Mouse (Mus musculus): Measurements from ENCODE around the gene Mtx3. TPM values are rescaled to one million over a fixed set of nuclear protein-coding genes. Genes with fewer than 3 reads are reported as not detected.

The Mtx3 gene
- total and polyA plus RNA-seq, 3 experiments: 7.6 to 10.0 TPM; not detected in 1

- TF ChIP-seq JUND (IDR thresholded peaks at IDR 0.05; ENCODE audit: low read depth, low read length): no peak
- no peak for TF ChIP-seq GATA1 (IDR thresholded peaks at IDR 0.05; ENCODE audit: low read depth, low read length)
- no peak for TF ChIP-seq MAZ (IDR thresholded peaks at IDR 0.05; ENCODE audit: low read depth, low read length)
- no peak for TF ChIP-seq E2F4 (IDR thresholded peaks at IDR 0.05; ENCODE audit: borderline replicate concordance, low read depth, low read length)
- TF ChIP-seq RCOR1 (IDR thresholded peaks at IDR 0.05; ENCODE audit: low read depth, low read length): no peak
- TF ChIP-seq HCFC1 (IDR thresholded peaks at IDR 0.05; ENCODE audit: low read depth, low read length): no peak
- no peak for TF ChIP-seq MYB (IDR thresholded peaks at IDR 0.05; ENCODE audit: low read depth, low read length)
- no peak for TF ChIP-seq CHD1 (IDR thresholded peaks at IDR 0.05; ENCODE audit: low read depth, low read length)
- no peak for TF ChIP-seq ZMIZ1 (IDR thresholded peaks at IDR 0.05; ENCODE audit: low read depth, low read length)
- TF ChIP-seq POLR2AphosphoS5 (IDR thresholded peaks at IDR 0.05; ENCODE audit: borderline replicate concordance, low read depth, low read length): no peak
- TF ChIP-seq SIN3A (IDR thresholded peaks at IDR 0.05; ENCODE audit: low read length): no peak
- TF ChIP-seq ZNF384 (IDR thresholded peaks at IDR 0.05; ENCODE audit: low read depth, low read length): no peak
- no peak for TF ChIP-seq TCF12 (IDR thresholded peaks at IDR 0.05; ENCODE audit: low read depth, low read length)
- TF ChIP-seq USF2 (IDR thresholded peaks at IDR 0.05; ENCODE audit: borderline replicate concordance in 1 of 2, insufficient read depth in 1 of 2, low read depth in 1 of 2, low read length in 2 of 2): no peak
- TF ChIP-seq ETS1 (IDR thresholded peaks at IDR 0.05; ENCODE audit: low read depth, low read length): no peak
- no peak for TF ChIP-seq POLR2AphosphoS2 (IDR thresholded peaks at IDR 0.05; ENCODE audit: low read length)
- Histone ChIP-seq H3K4me3 (ENCODE audit: control insufficient read depth in 1 of 2, insufficient read depth in 1 of 2, low read depth in 2 of 2, low read length in 2 of 2) (no peak overlapping the region), H3K27ac (ENCODE audit: control insufficient read depth, low read depth, low read length) (no peak overlapping the region), H3K9ac (ENCODE audit: control insufficient read depth, low read depth, low read length, poor library complexity, severe bottlenecking) (no peak overlapping the region), H3K27me3 (ENCODE audit: control insufficient read depth in 1 of 2, insufficient read depth in 2 of 2, low read length in 2 of 2) (peaks cover 0 to 2% of the 10 kb centered on the region in 2 experiments; a peak in 2 of 4 replicates), H3K4me1 (ENCODE audit: control insufficient read depth in 1 of 2, insufficient read depth in 2 of 2, low read length in 2 of 2) (no peaks in the 10 kb centered on the region), H3K79me2 (ENCODE audit: control insufficient read depth, insufficient read depth, low read length, poor library complexity) (no peaks in the 10 kb centered on the region), H3K36me3 (ENCODE audit: control insufficient read depth in 1 of 2, insufficient read depth in 2 of 2, low read length in 2 of 2) (no peaks in the 10 kb centered on the region), H3K9me3 (replicated peaks; ENCODE audit: insufficient read depth, low read length) (no peaks in the 10 kb centered on the region)
- DNase-seq (ENCODE audit: low read depth, low spot score): no peak
These were observed 28.2 kb upstream of the Mtx3 start for GRCm38 (mm10) chr13:92816329-92816728.

- no peaks in the 10 kb centered on the region for H3K9me3 ChIP-seq (replicated peaks; ENCODE audit: insufficient read depth, low read length)
- no peak for TF ChIP-seq ETS1 (IDR thresholded peaks at IDR 0.05; ENCODE audit: low read depth, low read length)
- no peak for TF ChIP-seq MAX (IDR thresholded peaks at IDR 0.05; ENCODE audit: low read length)
- no peak for TF ChIP-seq BHLHE40 (IDR thresholded peaks at IDR 0.05; ENCODE audit: borderline replicate concordance, low read depth, low read length)
- no peak for TF ChIP-seq GABPA (IDR thresholded peaks at IDR 0.05; ENCODE audit: low read depth, low read length)
- no peak for TF ChIP-seq CHD2 (IDR thresholded peaks at IDR 0.05; ENCODE audit: low read length)
- TF ChIP-seq MAZ (IDR thresholded peaks at IDR 0.05; ENCODE audit: low read depth, low read length): no peak
- TF ChIP-seq MEF2A (IDR thresholded peaks at IDR 0.05; ENCODE audit: extremely low read depth, insufficient replicate concordance, low read depth, low read length, poor library complexity, severe bottlenecking): no peak
- TF ChIP-seq MYC (IDR thresholded peaks at IDR 0.05; ENCODE audit: low read depth, low read length): no peak
- TF ChIP-seq E2F4 (IDR thresholded peaks at IDR 0.05; ENCODE audit: borderline replicate concordance, low read depth, low read length): no peak
- TF ChIP-seq POLR2AphosphoS5 (IDR thresholded peaks at IDR 0.05; ENCODE audit: borderline replicate concordance, low read depth, low read length): no peak
- TF ChIP-seq ZMIZ1 (IDR thresholded peaks at IDR 0.05; ENCODE audit: low read depth, low read length): no peak
- TF ChIP-seq ZC3H11A (IDR thresholded peaks at IDR 0.05; ENCODE audit: low read depth, low read length): no peak
- TF ChIP-seq ZNF384 (IDR thresholded peaks at IDR 0.05; ENCODE audit: low read depth, low read length): no peak
- no peak overlapping the region for H3K27ac ChIP-seq (ENCODE audit: control insufficient read depth, low read depth, low read length)
- no peaks in the 10 kb centered on the region for H3K79me2 ChIP-seq (ENCODE audit: control insufficient read depth, insufficient read depth, low read length, poor library complexity)
- DNase-seq (ENCODE audit: low read depth, low spot score): no peak
- no peak overlapping the region for H3K9ac ChIP-seq (ENCODE audit: control insufficient read depth, low read depth, low read length, poor library complexity, severe bottlenecking)
- H3K36me3 ChIP-seq (ENCODE audit: control insufficient read depth in 1 of 2, insufficient read depth in 2 of 2, low read length in 2 of 2): no peaks in the 10 kb centered on the region
- H3K4me3 ChIP-seq (ENCODE audit: control insufficient read depth in 1 of 2, insufficient read depth in 1 of 2, low read depth in 2 of 2, low read length in 2 of 2): no peak overlapping the region
- H3K4me1 ChIP-seq (ENCODE audit: control insufficient read depth in 1 of 2, insufficient read depth in 2 of 2, low read length in 2 of 2): no peaks in the 10 kb centered on the region
- H3K27me3 ChIP-seq (ENCODE audit: control insufficient read depth in 1 of 2, insufficient read depth in 2 of 2, low read length in 2 of 2): peaks cover 0 to 2% of the 10 kb centered on the region in 2 experiments; a peak in 2 of 4 replicates
These were observed 27.2 kb upstream of the Mtx3 start for GRCm38 (mm10) chr13:92817357-92817756.
